Mouse (Mus musculus) layer of hippocampus, postnatal 36 days (tissue): ENCODE results near the gene Cdhr4. TPM values are rescaled to one million over a fixed set of nuclear protein-coding genes. Genes with fewer than 3 reads are reported as not detected.

Experiments
- DNase-seq, 2 experiments: peaks; one replicate each; pipeline ENCODE4 v3.0.0; 2022
- total RNA-seq, 2 experiments: library from RNA; stranded (reverse); gene quantifications; 2 replicates each; pipeline ENCODE4 v1.2.3; 2021

Cdhr4 gene
- total RNA-seq, 2 experiments from 2014 or later, result 3.7 to 5.5 TPM

DNA sequence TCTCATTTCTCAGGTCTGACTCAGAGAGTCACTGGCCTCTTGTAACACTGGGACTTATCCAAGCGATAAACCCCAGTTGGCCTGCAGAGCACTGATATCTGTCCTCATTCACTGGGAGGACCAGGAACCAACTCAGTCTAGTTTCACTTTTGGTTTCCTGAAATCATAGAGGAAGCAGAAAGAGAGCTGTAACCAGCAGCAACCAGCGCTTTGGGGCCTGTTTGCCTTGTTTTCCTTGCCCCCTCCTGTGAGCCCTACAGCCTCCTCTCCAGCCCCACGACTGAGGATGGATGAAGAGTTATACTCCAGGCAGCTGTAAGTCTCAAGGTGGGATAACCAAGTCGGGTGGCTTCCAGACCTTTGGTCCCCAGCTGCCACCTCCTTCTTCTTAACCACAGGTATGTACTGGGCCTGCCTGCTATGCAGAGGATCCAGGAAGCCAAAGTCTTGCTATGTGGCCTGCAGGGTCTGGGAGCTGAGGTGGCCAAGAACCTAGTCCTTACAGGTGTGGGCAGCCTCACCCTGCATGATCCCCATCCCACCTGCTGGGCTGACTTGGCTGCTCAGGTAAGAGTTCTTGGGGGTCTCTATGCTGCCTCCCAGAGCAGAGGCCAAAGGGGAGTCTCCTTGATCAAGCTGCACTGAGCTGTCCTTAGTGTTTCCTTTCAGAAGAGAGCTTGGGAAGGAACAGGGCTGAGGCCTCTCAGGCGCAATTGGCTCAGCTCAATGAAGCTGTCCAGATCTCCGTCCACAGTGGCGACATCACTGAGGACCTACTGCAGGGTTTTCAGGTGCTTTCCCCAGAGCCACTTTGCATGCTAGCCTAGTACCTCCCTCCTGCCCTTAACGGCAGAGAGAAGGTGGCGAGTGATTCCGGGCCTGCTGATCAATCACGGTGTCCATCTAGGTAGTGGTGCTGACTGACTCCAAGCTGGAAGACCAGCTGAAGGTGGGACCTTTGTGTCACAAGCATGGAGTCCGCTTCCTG, 16.6 kb upstream of the Cdhr4 start, which contains the start of gene Uba7:
TSS of gene Uba7 (plus strand) at position 107 of the 988 bp plus-strand sequence.
- DNase-seq, result no peak

DNA sequence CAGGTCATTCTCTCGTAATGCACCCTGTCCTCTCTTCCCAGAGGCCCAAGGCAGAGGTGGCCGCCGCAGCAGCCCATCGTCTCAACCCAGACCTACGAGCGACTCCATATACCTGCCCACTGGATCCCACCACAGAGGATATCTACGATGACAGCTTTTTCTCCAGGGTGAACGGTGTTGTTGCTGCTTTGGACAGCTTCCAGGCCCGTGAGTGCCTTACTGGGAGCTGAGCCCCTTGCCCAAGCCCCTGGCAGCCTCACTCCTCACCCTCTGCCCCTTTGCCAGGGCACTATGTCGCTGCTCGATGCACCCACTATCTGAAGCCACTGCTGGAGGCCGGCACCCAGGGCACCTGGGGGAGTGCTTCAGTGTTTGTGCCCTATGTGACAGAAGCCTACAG, 13.5 kb upstream of the Cdhr4 start:
- DNase-seq, result no peak

DNA sequence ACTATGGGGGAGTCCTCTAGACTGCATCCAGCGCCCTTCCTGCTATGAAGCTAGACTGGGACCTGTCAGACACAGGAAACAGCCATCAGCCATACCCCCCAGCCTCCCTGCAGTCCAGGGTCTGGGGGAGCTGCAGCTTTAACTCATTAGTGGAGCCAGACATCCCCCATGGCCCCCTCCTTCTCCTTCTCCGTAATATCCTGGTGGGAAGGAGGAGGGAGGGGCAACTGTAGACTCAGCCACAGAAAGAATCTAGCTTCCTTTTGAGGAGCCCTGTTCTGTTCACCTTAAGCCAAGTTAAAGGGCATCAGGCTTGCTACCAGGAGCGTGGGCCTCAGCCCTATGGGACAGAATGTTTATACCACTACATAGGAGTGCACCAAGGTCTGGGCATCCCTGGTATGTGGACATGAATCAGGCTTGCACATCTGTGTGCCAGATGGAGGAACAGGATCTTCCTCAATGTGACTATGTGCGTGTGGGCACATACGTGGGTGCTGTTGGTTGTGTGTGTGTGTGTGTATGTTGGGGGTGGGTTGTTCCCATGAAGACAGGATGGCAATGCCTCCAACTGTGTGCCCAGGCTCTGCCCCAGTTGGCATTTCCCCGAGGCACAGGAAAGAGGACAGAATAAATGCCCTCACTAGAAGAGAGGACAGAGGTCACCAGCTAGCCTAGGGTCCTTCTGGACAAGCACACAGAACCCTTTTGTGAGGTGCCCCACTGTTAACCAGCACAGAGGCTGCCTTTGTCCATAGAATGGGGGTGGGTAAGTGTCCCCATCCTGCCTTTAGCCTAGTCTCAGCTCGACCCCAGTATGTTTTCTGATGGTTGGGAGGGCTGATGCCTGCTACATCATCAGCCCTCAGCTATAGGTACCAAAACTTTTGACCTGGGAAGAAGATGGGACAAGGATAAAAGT, 10.4 kb upstream of the Cdhr4 start:
- peak; percentile 52 to 58 for DNase-seq

DNA sequence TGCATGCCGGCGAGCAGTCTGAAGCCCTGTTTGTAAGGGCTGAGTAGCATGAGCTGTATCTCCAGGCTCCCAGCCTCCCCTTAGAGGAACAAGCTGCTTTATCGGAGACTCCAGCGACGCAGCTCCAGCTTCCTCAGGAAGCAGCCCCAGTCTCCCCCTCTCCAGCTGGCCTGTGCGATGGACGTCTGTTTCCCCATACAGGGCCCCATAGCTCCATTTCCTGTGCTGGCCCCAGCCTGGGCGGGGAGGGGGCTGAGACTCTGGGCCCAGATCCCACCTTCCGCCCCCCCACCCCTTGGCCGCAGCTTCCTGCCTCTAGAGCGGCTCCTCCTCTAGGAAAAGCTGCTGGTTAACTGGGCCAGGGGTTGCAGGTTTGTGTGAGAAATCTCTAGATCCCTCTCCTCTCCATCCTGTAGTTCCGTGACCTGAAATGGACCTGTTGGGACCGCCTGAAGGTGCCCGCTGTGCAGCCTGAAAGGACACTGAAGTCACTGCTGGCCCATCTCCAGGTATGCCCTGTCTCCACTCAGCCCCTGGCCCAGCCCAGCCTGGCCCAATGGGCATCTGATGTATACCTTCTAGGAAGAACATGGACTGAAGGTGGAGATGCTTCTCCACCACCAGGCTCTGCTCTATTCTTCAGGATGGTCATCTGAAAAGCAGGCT, 9.5 kb upstream of the Cdhr4 start, which contains the start of gene Gm20661:
TSS of gene Gm20661 (plus strand) at position 378 of the 666 bp plus-strand sequence.
- peak; percentile 64 to 68 for DNase-seq

DNA sequence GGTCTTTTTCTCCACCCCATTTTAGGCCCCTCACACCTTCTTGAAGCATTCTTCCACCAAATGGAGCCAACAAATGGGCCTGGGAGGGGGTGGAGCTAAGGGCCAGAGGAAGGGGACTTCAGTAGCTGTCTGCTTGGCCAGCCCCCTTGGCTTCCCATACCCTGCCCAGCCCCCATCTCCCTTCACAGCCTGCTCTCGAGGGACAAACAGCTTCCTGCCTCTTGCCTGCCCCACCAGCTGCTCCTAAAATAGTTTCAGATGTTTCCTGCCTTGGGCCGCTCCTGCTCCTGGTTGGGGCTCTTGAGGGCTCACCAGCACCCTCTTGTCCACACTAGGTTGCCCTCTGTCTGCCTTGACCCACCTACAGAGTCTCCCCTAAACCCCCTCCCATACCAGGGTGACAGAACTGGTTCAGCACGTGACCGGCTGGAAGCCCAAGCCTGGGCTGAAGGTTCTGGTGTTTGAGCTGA, 8.8 kb upstream of the Cdhr4 start:
- peak; percentile 30 to 44 for DNase-seq

DNA sequence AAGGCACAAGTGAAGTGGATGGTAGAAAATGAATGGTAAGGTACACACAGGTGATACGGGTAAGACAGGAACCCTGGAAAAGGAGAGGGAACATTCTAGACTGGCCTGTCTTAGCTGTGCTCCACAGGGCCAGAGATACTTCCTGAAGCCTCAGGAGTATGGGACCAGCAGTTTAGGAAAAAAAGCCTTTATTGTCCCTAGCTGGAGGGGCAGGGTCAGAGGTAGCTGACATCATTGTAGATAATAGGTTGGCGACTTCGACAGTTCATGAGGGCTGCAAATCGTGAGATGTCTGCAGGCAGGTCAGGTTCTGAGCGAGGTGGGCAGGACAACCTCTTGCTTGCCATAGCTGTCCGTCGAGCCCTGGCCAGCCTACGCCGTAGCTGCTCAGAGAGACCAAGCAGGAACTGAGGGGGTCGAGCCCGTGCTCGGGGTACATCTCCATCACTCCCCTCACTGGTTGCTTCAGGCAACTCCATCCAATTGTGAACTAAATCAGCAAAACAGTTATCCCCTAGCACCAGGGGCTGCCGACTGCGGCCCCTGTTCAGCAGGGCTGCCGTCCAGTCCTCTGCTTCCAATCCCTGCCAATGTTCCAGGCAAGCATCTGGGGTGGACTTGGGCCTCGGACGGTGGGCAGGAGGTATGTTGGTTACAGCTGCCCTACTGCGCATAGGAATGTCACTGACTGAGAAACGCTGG, 8.1 kb upstream of the Cdhr4 start:
- no peak for DNase-seq

DNA sequence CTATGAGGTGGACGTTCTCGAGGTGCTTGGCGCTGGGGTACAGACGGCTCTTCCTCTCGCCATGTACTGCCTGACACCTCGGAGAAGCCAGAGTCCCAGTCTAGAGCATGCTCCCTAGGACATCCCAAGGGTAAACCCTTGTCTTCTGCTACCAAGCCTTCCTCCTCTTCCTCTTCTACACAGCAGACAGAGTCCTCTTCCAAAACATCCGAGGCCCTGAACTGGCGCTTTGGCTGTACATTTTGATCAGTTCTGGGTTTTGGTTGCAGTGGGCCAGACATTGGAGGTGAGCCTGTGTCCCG, 7.6 kb upstream of the Cdhr4 start:
- DNase-seq, result no peak

DNA sequence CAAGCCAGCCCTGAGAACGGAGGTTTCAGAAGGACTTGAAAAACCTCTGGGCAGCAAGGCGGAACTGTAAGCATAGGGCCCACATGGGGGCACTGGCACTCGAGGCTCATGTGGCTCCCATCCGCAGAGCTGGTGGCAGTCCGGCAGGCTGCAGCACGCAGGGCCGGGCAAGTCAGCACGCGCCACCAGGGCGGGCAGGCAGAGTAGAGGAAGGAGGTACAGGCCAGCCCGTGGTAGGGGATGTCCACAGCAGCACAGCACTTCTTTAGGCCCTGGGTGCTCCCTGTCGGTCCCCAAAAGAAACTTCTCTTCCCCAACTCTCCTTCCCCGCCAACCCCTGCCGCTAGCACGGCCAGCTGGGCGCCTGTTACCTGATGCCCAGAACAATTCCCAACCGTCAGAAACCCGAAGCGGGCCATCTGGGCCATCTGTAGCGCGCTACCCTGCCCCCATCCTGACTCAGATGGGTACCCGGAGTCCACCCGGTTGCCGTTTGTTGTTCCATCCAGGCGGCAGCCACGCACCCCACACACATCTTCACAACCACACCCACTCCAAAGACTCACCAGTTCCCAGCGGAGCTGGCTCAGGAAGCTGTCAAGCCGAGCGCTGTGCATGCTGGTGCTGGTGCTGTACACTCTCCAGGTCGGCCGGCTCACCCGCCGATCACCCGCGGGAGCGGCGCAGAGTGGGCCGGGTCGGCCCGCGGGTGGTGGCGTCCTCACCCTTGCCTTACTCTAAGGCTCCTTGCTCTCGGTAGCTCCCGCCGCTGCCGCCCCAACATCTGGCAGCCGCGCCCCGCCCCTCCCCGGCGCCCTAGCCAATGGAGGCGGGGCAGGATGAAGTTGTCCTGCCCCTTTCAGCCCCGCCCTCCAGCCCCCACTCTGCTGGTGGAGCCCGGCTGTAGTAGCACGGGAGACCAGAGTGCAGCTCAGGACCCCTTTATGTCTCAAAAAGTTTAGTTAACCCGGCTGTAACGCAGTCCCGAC, 6.9 kb upstream of the Cdhr4 start, which contains the start of gene Inka1:
TSS of gene Inka1 (minus strand) at position 749 of the 989 bp plus-strand sequence.
- DNase-seq, result peak; percentile 75 to 79

DNA sequence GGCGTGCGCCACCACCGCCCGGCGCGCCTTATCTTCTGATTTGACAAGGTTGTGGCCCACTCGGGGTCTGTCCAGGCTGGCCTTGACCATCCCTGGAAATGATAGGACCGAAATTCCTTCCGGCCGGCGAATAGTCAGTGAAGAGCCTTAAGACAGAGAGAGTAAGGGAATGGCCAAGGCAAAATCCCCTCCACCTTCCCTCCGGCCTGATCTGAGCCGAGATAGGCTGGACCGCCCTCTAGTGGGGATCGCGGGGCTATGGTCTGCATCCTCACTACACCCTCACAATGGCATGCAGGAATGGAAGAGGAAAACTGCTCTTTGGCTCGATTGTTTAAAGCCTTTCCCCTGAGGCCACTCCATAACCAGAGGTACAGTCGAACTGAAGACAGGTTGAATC, 5.9 kb upstream of the Cdhr4 start:
- DNase-seq, result peak; percentile 78

DNA sequence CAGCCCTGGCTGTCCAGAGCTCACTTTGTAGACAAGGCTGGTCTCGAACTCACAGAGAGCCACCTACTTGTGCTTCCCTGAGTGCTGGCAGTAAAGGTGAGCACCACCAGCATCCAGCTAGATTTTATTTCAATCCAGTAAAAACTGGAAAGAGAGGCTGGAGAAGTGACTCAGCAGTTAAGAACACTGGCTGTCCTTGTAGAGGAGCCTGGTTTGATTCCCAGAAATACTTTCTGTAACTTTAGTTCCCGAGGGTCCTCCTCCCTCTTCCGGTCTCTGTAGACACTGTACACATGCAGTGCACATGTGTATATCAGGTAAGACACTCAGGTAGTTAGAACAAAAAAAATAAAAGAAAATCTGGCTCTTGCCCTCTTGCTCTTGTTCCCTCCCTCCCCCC, 4.3 kb upstream of the Cdhr4 start:
- DNase-seq, result no peak

DNA sequence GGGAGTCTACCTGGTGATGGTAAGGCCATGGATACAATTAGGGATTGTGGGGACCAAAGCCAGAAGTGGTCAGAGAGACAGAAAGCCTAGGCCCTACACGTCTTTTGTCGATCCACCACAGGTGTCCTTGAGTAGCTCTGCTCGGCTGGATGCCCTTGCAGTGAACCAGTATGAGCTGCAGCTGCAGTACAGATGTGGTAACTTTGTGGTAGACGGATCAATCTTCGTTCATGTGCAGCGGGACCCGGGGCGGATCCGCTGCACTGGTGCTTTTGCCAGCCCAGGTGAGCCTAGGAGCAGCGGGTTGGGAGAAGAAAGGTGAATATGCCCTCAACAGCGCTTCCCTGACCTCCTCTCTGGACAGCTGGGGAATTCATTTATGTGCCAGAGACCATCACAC, 716 bp downstream of the Cdhr4 start:
- DNase-seq, result no peak

DNA sequence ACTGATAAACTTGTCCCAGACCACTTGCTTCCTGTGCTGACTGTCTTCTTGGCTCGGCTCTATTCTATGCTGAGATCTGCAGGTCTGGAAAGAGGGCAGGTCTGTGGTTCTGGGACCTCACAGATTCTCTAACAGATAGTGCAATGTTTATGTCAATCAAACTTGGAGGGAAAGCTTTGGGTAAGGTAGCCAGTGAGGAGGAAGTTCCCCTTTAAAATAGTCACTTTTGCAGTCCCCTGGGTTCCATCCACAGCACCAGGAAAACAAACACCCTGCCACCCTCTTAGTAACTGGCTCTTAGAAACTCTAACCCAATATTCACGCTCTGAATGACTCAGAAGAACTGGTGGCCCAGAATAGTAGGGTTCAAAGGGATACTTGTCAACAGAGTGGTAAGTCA, 2.2 kb downstream of the Cdhr4 start:
- no peak for DNase-seq

DNA sequence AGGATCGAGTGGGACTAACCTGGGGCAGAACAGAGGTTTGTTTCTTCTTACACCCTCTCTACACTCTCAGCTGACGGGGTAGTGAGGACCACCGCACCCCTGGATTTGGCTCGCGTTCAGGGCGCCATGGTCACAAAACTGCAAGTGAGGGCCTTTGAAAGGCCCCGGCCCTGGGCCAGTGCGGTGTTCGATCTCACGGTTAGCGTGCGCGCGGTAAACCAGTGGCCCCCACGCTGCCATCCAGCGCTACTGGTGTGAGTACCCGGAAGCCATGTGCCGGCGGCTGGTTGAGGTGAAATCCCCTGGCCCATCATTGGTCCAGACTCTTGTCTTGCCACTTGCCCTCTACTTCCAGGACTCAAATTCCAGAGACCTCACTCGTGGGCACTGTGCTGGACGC, 3.2 kb downstream of the Cdhr4 start:
- no peak for DNase-seq

DNA sequence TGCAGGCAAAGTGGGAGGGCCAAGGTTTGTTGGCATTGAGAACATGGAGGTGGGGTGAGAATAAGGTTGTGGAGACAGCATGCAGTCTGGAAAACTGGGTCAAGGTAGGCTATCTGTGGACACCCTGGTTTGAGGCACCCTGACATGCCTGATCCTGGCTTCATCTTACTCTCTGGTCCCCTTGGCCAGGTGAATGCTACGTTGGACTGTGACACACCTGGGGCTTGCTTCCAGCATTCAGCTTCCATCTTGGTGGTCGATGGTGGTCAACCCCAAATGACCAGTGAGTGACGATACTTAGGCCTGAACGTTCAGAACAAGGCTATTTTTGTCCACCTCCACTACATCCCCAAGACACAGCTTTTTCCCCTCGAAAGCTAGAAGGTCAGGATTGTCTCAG, 3.8 kb downstream of the Cdhr4 start, which contains the start of gene Gm20662:
TSS of gene Gm20662 (plus strand) at position 301 of the 400 bp plus-strand sequence.
- DNase-seq, result no peak

DNA sequence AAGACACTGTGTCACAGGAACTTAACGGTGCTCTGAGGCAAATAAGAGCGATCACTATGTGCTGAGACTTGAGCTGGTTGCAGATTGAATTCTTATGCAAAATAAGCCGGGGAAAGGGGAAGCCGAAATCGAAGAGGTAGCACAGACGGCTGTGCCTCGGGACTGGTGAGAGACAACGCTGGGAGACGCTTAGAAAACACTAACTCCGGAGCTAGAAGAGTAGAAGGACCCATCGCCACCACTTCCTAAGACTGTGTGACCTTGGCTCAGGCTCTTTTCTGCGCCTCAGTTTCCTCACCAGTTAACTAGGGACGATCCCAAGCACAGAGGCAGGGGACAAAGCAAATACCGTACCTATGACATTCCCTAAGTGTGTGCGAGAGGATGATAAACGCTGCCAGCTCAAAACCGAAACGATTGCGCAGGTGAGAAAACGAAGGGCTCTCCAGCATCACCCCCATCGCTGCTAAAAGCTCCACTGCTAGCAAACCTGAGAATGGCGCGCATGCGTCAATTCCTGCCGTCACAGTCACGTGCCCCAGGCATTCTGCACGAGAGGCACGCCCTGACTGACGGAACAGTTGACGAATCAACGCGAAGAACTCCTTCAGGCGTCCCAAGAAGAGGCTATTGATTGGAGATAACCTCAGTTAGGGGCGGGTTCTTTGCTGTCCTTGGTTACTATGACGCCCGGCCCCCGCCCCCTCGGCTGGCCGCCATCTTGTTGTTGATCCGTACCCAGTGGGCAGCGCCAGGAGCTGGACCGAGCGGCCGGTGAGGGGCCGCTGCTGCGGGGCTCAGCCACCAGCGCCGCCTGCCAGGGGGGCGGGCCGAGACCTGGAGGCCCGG, 9.8 kb downstream of the Cdhr4 start, which contains the start of gene Ip6k1:
TSS of gene Ip6k1 (plus strand) at position 580 of the 849 bp plus-strand sequence.
- peak; percentile 100 for DNase-seq

DNA sequence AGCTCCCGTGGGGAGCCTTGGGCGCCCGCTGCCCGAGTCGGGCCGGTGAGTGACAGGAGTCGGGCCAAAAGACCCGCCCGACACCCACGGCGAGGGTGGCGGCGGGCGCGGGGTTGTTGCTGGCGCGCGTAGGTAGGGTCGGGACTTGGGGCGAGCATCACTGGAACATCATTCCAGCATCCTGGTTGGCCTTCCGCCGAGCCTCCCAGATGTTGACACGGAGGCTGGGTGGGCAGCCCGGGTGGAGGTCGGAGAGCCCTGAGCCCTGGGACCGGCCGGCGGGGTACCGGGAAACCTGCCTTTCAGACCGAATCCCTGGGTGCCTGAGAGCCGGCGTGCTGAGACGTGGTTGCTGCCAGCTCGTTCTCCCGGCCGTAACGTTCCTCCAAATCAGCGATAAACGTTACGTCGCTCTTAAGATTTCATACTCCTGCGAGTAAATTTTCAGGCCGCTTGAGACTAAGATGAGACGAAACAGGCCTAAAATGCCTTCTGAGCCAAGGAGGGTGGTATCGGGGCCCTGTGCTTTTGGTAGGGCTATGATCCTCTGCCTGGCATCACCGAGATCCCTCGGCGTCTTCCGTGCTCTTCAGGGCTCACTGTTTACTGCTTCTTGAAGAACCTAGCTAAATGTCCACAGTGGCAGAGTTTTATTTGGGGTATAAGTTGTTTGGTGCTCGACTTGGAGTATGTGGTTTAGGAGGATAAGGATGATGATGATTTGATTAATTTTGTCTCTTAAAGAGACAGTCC, 10.7 kb downstream of the Cdhr4 start:
- no peak for DNase-seq

DNA sequence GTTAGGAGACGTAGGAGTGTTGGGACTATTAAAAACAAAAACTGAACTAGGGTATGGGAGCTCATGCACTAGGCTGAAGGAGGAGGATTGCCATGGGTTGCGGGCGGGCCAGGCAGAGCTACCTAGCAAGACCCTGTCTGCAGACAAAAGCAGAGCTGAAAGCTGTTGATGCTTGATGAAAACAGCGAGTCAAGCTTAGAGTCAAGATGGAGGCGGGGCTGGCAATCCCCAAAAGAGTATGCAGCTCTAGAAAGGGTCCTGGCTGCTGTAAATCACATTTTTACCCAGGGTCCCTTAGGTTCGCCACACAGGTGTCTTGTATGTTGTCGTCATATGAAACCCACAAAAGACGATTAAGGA, 11.2 kb downstream of the Cdhr4 start:
- DNase-seq, result no peak

DNA sequence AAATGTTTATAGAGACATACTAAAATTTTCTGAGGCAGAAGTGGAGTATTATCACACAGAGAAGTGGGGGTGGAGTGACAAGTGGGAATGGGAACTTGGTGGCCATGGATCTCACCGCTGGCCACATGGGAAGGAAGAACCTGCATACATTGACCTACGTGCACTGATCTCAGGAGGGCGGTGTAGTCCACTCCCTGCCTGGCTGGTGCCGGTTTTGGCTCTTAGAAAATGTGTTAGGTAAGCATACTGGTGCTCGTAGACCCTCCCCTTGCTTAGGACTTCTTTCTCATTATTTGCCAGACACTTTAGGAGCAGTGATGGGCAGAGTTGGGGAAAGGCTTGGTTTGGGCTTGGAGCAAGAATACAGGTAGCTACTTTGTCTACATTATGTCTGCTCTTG, 15.7 kb downstream of the Cdhr4 start:
- DNase-seq, result no peak

DNA sequence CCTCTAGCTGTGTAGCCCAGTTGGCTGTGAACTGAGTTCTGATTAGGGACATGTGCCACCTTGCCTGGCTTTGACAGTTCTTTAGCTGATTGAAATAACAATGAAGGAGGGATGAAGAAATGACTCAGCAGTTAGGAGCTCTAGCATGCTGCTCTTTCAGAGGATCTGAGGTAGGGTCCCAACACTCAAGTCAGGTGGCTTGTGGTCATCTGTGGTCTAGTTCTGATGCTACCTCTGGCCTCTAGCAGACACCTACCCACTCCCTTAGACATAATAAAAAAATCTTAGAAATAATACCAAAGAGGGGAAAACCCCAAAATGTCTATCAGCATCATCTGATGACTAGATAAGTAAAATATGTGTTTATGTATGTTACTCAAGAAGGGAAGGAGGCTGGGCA, 18.1 kb downstream of the Cdhr4 start:
- no peak for DNase-seq
